8 mouse cellular contexts compared by ENCODE assay signal in genomic region chr7:28911632-28912031, GRCm38 (mm10). TPM values are rescaled to one million over a fixed set of nuclear protein-coding genes. Genes with fewer than 3 reads are reported as not detected.
DNase-seq lines count a peak whose midpoint lies in the region; ATAC-seq and TF ChIP-seq lines count a peak whose summit lies in the region.

No protein-coding gene starts in this region.

- TF ChIP-seq CTCF in heart, postnatal 0 days (IDR thresholded peaks at IDR 0.05; ENCODE audit: low read depth), result peak; percentile 11; the same call in 1 of the 2 replicates

- H3K4me1 ChIP-seq in limb, embryonic 12.5 days (replicated peaks), result no peaks in the 10 kb centered on the region
- H3K4me1 ChIP-seq in limb, embryonic 10.5 days, result no peaks in the 10 kb centered on the region
- no peaks in the 10 kb centered on the region for H3K4me1 ChIP-seq in heart, postnatal 0 days (ENCODE audit: control insufficient read depth, insufficient read depth)
- 0 out of 2 replicates have a peak, but pooled peaks cover 3% of the 10 kb centered on the region for H3K4me1 ChIP-seq in stomach, embryonic 15.5 days

- H3K27ac ChIP-seq in limb, embryonic 12.5 days, result peak overlapping the region; percentile 18
- no peak overlapping the region for H3K27ac ChIP-seq in limb, embryonic 10.5 days
- peak overlapping the region; percentile 85 for H3K27ac ChIP-seq in heart, postnatal 0 days (ENCODE audit: low read depth)
- H3K27ac ChIP-seq in stomach, embryonic 15.5 days, result peak overlapping the region; percentile 12; the same call in 1 of the 2 replicates

- 78% methylated on average over 4 of the region's 4 CpGs for WGBS in limb, embryonic 12.5 days
- WGBS in limb, embryonic 10.5 days, result 80% methylated on average over 4 of the region's 4 CpGs
- WGBS in heart, postnatal 0 days, result 44% methylated on average over 4 of the region's 4 CpGs
- WGBS in stomach, embryonic 15.5 days, result 73% methylated on average over 4 of the region's 4 CpGs

- TF ChIP-seq EP300 in heart, postnatal 0 days (IDR thresholded peaks at IDR 0.05; ENCODE audit: low read depth), result 0 out of 2 replicates have a peak, but pooled peaks have one; percentile 53

- ATAC-seq in limb, embryonic 12.5 days (ENCODE audit: insufficient number of reproducible peaks, insufficient read depth, low FRiP score, low TSS enrichment, low read depth), result no peak
- peak; percentile 83 for ATAC-seq in heart, postnatal 0 days (ENCODE audit: insufficient read depth, low read depth)
- no peak for ATAC-seq in stomach, embryonic 15.5 days (ENCODE audit: insufficient read depth, low FRiP score, low read depth)

- no peak overlapping the region for H3K9ac ChIP-seq in limb, embryonic 12.5 days (replicated peaks)
- H3K9ac ChIP-seq in heart, postnatal 0 days (replicated peaks; ENCODE audit: low read depth, low read length), result no peak overlapping the region
- H3K9ac ChIP-seq in stomach, embryonic 15.5 days, result no peak overlapping the region

- no peak for DNase-seq in limb, embryonic 10.5 days (ENCODE audit: low spot score)
- DNase-seq in heart, postnatal 0 days (ENCODE audit: low spot score), result peak; percentile 79
- peak; percentile 69 to 82 for DNase-seq in kidney, postnatal 4 days
- no peak for DNase-seq in thymus, postnatal 0 days (ENCODE audit: low spot score)
- no peak for DNase-seq in right cerebral cortex, adult 2 months (ENCODE audit: low spot score in 2 of 2)
- no peak for DNase-seq in thymus, postnatal 36 days

- no peaks in the 10 kb centered on the region for H3K27me3 ChIP-seq in limb, embryonic 12.5 days
- H3K27me3 ChIP-seq in limb, embryonic 10.5 days (ENCODE audit: low read depth, poor library complexity, severe bottlenecking), result no peaks in the 10 kb centered on the region
- H3K27me3 ChIP-seq in heart, postnatal 0 days (ENCODE audit: control insufficient read depth, insufficient read depth, low read length), result no peaks in the 10 kb centered on the region
- H3K27me3 ChIP-seq in stomach, embryonic 15.5 days (replicated peaks), result no peaks in the 10 kb centered on the region

- peaks cover 99% of the 10 kb centered on the region for H3K36me3 ChIP-seq in limb, embryonic 12.5 days
- H3K36me3 ChIP-seq in limb, embryonic 10.5 days, result peaks cover 99% of the 10 kb centered on the region
- peaks cover 99% of the 10 kb centered on the region for H3K36me3 ChIP-seq in heart, postnatal 0 days (replicated peaks; ENCODE audit: control insufficient read depth, insufficient read depth, low read length)
- H3K36me3 ChIP-seq in stomach, embryonic 15.5 days, result peaks cover 86% of the 10 kb centered on the region

- H3K4me2 ChIP-seq in limb, embryonic 12.5 days, result no peak overlapping the region
- H3K4me2 ChIP-seq in heart, postnatal 0 days (ENCODE audit: low read depth, low read length), result no peak overlapping the region
- H3K4me2 ChIP-seq in stomach, embryonic 15.5 days, result no peak overlapping the region

- H3K9me3 ChIP-seq in limb, embryonic 12.5 days, result no peaks in the 10 kb centered on the region
- H3K9me3 ChIP-seq in limb, embryonic 10.5 days (replicated peaks), result no peaks in the 10 kb centered on the region
- no peaks in the 10 kb centered on the region for H3K9me3 ChIP-seq in heart, postnatal 0 days (replicated peaks; ENCODE audit: control insufficient read depth, low read length)
- H3K9me3 ChIP-seq in stomach, embryonic 15.5 days, result no peaks in the 10 kb centered on the region

- no peak overlapping the region for H3K4me3 ChIP-seq in limb, embryonic 12.5 days (replicated peaks)
- no peak overlapping the region for H3K4me3 ChIP-seq in limb, embryonic 10.5 days
- no peak overlapping the region for H3K4me3 ChIP-seq in heart, postnatal 0 days (ENCODE audit: low read depth, low read length)
- no peak overlapping the region for H3K4me3 ChIP-seq in stomach, embryonic 15.5 days (replicated peaks)

RNA-seq across cellular contexts. Expression of gene Capn12, which starts 30.4 kb away (rescaled TPM):
- polyA plus RNA-seq in limb, embryonic 12.5 days (2016; fragmentation: Nextera tagmentation; extraction: Ambion mirVana), result 0.26 and 0.29 TPM in 2 replicates
- 0.44 and 0.48 TPM in 2 replicates for polyA plus RNA-seq in limb, embryonic 10.5 days (2016; fragmentation: Nextera tagmentation; extraction: Ambion mirVana)
- not detected in 2 replicates for total RNA-seq in heart, postnatal 0 days (2014; rRNA removed; ENCODE audit: low replicate concordance)
- 0.26 TPM in 2 replicates for polyA plus RNA-seq in heart, postnatal 0 days (2015; fragmentation: Nextera tagmentation; extraction: Ambion mirVana)
- polyA plus RNA-seq in stomach, embryonic 15.5 days (2015; fragmentation: Nextera tagmentation; extraction: Ambion mirVana), result 0.34 and 0.45 TPM in 2 replicates
- 0.23 and 0.53 TPM in 2 replicates for polyA plus RNA-seq in thymus, postnatal 0 days (2015; fragmentation: Nextera tagmentation; extraction: Ambion mirVana)

RNA-seq across cellular contexts. Expression of gene Lgals7, which starts 48.0 kb away (rescaled TPM):
- polyA plus RNA-seq in limb, embryonic 12.5 days (2016; fragmentation: Nextera tagmentation; extraction: Ambion mirVana), result 3.4 and 4.8 TPM in 2 replicates
- polyA plus RNA-seq in limb, embryonic 10.5 days (2016; fragmentation: Nextera tagmentation; extraction: Ambion mirVana), result 0.41 and 0.73 TPM in 2 replicates
- 5.0 TPM in 1 of 2 replicates, not detected in the other for total RNA-seq in heart, postnatal 0 days (2014; rRNA removed; ENCODE audit: low replicate concordance)
- polyA plus RNA-seq in heart, postnatal 0 days (2015; fragmentation: Nextera tagmentation; extraction: Ambion mirVana), result 2.2 and 3.9 TPM in 2 replicates
- 2.2 TPM in 2 replicates for polyA plus RNA-seq in stomach, embryonic 15.5 days (2015; fragmentation: Nextera tagmentation; extraction: Ambion mirVana)
- polyA plus RNA-seq in thymus, postnatal 0 days (2015; fragmentation: Nextera tagmentation; extraction: Ambion mirVana), result 0.99 and 1.1 TPM in 2 replicates

RNA-seq across cellular contexts. Expression of gene Actn4, which starts 50.5 kb away (rescaled TPM):
- polyA plus RNA-seq in limb, embryonic 12.5 days (2016; fragmentation: Nextera tagmentation; extraction: Ambion mirVana), result 269 and 283 TPM in 2 replicates
- polyA plus RNA-seq in limb, embryonic 10.5 days (2016; fragmentation: Nextera tagmentation; extraction: Ambion mirVana), result 253 and 285 TPM in 2 replicates
- total RNA-seq in heart, postnatal 0 days (2014; rRNA removed; ENCODE audit: low replicate concordance), result 120 and 139 TPM in 2 replicates
- 135 and 171 TPM in 2 replicates for polyA plus RNA-seq in heart, postnatal 0 days (2015; fragmentation: Nextera tagmentation; extraction: Ambion mirVana)
- polyA plus RNA-seq in stomach, embryonic 15.5 days (2015; fragmentation: Nextera tagmentation; extraction: Ambion mirVana), result 319 and 341 TPM in 2 replicates
- polyA plus RNA-seq in thymus, postnatal 0 days (2015; fragmentation: Nextera tagmentation; extraction: Ambion mirVana), result 133 and 138 TPM in 2 replicates

Comparison
In these comparisons a context has a peak if more than half of its experiments do, and no peak if none do; other contexts are left out.
1. DNase-seq: peak in heart, postnatal 0 days (single experiment) and kidney, postnatal 4 days (2 of 2); none in limb, embryonic 10.5 days (single experiment), thymus, postnatal 0 days (single experiment), right cerebral cortex, adult 2 months (0 of 2) and thymus, postnatal 36 days (0 of 2).